Mouse (Mus musculus) spleen, adult 2 months (tissue): ENCODE data around the gene Myo6.

ENCODE experiments used
- CTCF ChIP-seq: fragments of 200-500 bp; IDR thresholded peaks from 2 replicates; pipeline ENCODE4 v1.5.1; 2011; ENCODE audit warnings: mild to moderate bottlenecking, inconsistent platforms; ENCODE audit not compliant: insufficient read depth, insufficient read length, insufficient replicate concordance; ENCODE audit errors: extremely low read depth
- POLR2A ChIP-seq: fragments of 200-500 bp; IDR thresholded peaks from 2 replicates; pipeline ENCODE4 v1.6.1; 2011; ENCODE audit warnings: low read depth, low read length, inconsistent platforms

DNA sequence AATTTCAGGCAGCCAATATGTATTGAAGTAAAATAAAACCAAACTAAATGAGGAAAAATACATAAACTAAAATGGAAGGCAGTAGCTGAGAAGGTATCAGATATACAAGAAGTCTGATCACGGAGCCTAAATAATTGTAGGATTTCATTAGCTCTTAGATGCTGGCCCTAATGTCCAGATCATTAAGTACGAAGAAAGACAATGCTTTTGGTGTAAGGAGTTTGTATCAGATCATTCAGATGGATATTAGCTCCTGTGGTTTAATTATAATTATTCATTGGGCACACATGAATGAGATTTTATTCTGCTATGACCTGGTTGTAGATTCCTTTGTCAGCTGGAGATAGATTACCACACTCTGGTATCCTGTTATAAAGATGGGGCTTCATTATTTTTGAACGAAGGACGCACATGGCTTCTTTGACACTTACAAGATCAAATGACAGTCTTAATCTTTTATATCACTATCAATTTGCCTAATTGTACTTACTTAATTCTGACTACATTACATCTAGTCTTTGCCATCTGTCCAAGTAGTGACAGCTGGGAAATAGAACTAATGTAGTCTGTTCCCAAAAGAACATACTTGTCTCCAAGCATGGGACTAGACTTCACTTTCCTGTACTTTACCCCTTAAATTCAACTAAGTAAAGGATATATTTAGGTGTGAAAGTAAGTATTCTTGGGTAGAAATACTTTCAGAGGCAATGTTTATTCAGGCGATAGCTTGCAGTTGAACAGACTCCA lies 61.9 kb downstream of the Myo6 start:
- TF ChIP-seq CTCF (no peak), POLR2A (no peak)
